Mouse (Mus musculus): Measurements from ENCODE around the gene Mid1. TPM values are rescaled to one million over a fixed set of nuclear protein-coding genes. Genes with fewer than 3 reads are reported as not detected.

Mid1 gene
- polyA plus RNA-seq, 1 experiment: 8.8 TPM

- DNase-seq: no peak
- WGBS: 83% methylated on average over 2 of the region's 2 CpGs
- Histone ChIP-seq H3K27ac (ENCODE audit: insufficient read depth, low read depth, low read length) (no peak overlapping the region), H3K4me3 (ENCODE audit: insufficient read depth, low read depth, low read length) (no peak overlapping the region), H3K4me1 (ENCODE audit: control insufficient read depth, insufficient read depth, low read length) (no peaks in the 10 kb centered on the region), H3K27me3 (replicated peaks; ENCODE audit: control insufficient read depth, insufficient read depth, low read length) (no peaks in the 10 kb centered on the region), H3K36me3 (ENCODE audit: control insufficient read depth, insufficient read depth, low read length) (no peaks in the 10 kb centered on the region)
- TF ChIP-seq POLR2A (IDR thresholded peaks at IDR 0.05; ENCODE audit: low read depth, low read length): no peak
Observed at GRCm38 (mm10) chrX:169704016-169704602, 19.1 kb downstream of the Mid1 start.

- Histone ChIP-seq H3K27me3 (replicated peaks; ENCODE audit: control insufficient read depth, insufficient read depth, low read length) (no peaks in the 10 kb centered on the region), H3K36me3 (ENCODE audit: control insufficient read depth, insufficient read depth, low read length) (no peaks in the 10 kb centered on the region), H3K27ac (ENCODE audit: insufficient read depth, low read depth, low read length) (no peak overlapping the region), H3K4me3 (ENCODE audit: insufficient read depth, low read depth, low read length) (no peak overlapping the region), H3K4me1 (ENCODE audit: control insufficient read depth, insufficient read depth, low read length) (no peaks in the 10 kb centered on the region)
- DNase-seq: no peak
- 95% methylated on average over 1 of the region's 1 CpGs for WGBS
- TF ChIP-seq POLR2A (IDR thresholded peaks at IDR 0.05; ENCODE audit: low read depth, low read length) (no peak), CTCF (conservative IDR thresholded peaks at IDR 0.05; ENCODE audit: insufficient read depth, insufficient read length, low read depth, low read length) (no peak)
Observed at GRCm38 (mm10) chrX:169723511-169723910, 38.5 kb downstream of the Mid1 start.

- H3K4me1 ChIP-seq (ENCODE audit: control insufficient read depth, insufficient read depth, low read length): no peaks in the 10 kb centered on the region
- no peaks in the 10 kb centered on the region for H3K36me3 ChIP-seq (ENCODE audit: control insufficient read depth, insufficient read depth, low read length)
- WGBS: 69% methylated on average over 3 of the region's 3 CpGs
- no peak overlapping the region for H3K27ac ChIP-seq (ENCODE audit: insufficient read depth, low read depth, low read length)
- H3K27me3 ChIP-seq (replicated peaks; ENCODE audit: control insufficient read depth, insufficient read depth, low read length): no peaks in the 10 kb centered on the region
- no peak for DNase-seq
- TF ChIP-seq CTCF (conservative IDR thresholded peaks at IDR 0.05; ENCODE audit: insufficient read depth, insufficient read length, low read depth, low read length) (no peak), POLR2A (IDR thresholded peaks at IDR 0.05; ENCODE audit: low read depth, low read length) (no peak)
- H3K4me3 ChIP-seq (ENCODE audit: insufficient read depth, low read depth, low read length): no peak overlapping the region
Observed at GRCm38 (mm10) chrX:169735387-169735969, 50.5 kb downstream of the Mid1 start.

DNA sequence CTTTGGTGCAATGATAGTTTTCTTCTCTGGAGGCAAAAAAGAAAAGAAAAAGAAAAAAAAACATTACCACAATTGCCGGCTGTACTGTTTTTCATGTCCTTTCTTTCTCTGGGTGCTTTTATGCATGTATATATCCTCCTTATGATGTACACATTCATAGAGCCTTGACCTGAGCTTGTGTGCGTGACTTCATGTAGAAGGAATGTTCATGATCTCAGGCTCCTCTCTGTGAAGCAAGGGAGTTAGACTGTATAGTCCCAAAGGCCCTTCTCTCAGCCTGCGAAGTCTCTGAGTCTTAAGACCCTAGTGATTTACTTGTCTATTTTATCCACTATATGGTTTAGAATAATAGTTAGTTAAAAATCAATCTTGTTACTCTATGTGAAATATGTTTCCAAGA, 73.0 kb downstream of the Mid1 start:
- Histone ChIP-seq H3K27me3 (replicated peaks; ENCODE audit: control insufficient read depth, insufficient read depth, low read length) (no peaks in the 10 kb centered on the region), H3K4me1 (ENCODE audit: control insufficient read depth, insufficient read depth, low read length) (no peaks in the 10 kb centered on the region), H3K36me3 (ENCODE audit: control insufficient read depth, insufficient read depth, low read length) (no peaks in the 10 kb centered on the region), H3K4me3 (ENCODE audit: insufficient read depth, low read depth, low read length) (no peak overlapping the region), H3K27ac (ENCODE audit: insufficient read depth, low read depth, low read length) (no peak overlapping the region)
- TF ChIP-seq POLR2A (IDR thresholded peaks at IDR 0.05; ENCODE audit: low read depth, low read length): no peak
- DNase-seq: no peak
- WGBS: 89% methylated on average over 3 of the region's 3 CpGs

DNA sequence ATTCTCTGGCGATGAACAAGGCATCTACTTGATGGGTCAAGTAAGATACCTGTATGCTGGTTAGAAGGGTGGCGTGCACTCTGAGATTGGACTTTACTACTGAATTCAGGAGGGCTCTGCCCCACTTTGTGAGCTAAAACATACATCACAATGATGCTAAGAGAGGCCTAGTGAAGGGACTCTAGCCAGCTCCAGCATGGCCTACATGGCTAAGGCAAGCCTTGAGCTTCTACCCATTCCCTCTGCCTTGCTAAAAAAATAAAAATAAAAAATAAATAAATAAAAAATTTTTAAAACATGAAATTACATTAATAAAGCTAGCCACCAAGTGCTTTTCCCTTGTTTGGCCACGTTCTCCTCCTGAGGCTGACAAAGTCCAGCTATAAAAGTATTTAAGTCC, 94.5 kb downstream of the Mid1 start, which contains the start of gene 4933400A11Rik:
TSS of gene 4933400A11Rik (minus strand) at position 101 of the 400 bp plus-strand sequence.
- H3K27ac ChIP-seq (ENCODE audit: insufficient read depth, low read depth, low read length): no peak within 1 kb of the TSS
- H3K36me3 ChIP-seq (ENCODE audit: control insufficient read depth, insufficient read depth, low read length): no peaks in the 10 kb centered on the region
- H3K27me3 ChIP-seq (replicated peaks; ENCODE audit: control insufficient read depth, insufficient read depth, low read length): no peaks in the 10 kb centered on the region
- 100% methylated on average over 3 of the region's 3 CpGs for WGBS
- H3K4me1 ChIP-seq (ENCODE audit: control insufficient read depth, insufficient read depth, low read length): no peaks in the 10 kb centered on the region
- no peak for DNase-seq
- no peak within 1 kb of the TSS for H3K4me3 ChIP-seq (ENCODE audit: insufficient read depth, low read depth, low read length)
- TF ChIP-seq CTCF (conservative IDR thresholded peaks at IDR 0.05; ENCODE audit: insufficient read depth, insufficient read length, low read depth, low read length) (no peak), POLR2A (IDR thresholded peaks at IDR 0.05; ENCODE audit: low read depth, low read length) (no peak)

- Histone ChIP-seq H3K27ac (ENCODE audit: insufficient read depth, low read depth, low read length) (no peak overlapping the region), H3K27me3 (replicated peaks; ENCODE audit: control insufficient read depth, insufficient read depth, low read length) (no peaks in the 10 kb centered on the region), H3K4me3 (ENCODE audit: insufficient read depth, low read depth, low read length) (no peak overlapping the region), H3K36me3 (ENCODE audit: control insufficient read depth, insufficient read depth, low read length) (no peaks in the 10 kb centered on the region), H3K4me1 (ENCODE audit: control insufficient read depth, insufficient read depth, low read length) (no peaks in the 10 kb centered on the region)
- 79% methylated on average over 5 of the region's 5 CpGs for WGBS
- DNase-seq: no peak
- TF ChIP-seq POLR2A (IDR thresholded peaks at IDR 0.05; ENCODE audit: low read depth, low read length) (no peak), CTCF (conservative IDR thresholded peaks at IDR 0.05; ENCODE audit: insufficient read depth, insufficient read length, low read depth, low read length) (no peak)
Observed at GRCm38 (mm10) chrX:169789702-169790101, 104.7 kb downstream of the Mid1 start.

DNA sequence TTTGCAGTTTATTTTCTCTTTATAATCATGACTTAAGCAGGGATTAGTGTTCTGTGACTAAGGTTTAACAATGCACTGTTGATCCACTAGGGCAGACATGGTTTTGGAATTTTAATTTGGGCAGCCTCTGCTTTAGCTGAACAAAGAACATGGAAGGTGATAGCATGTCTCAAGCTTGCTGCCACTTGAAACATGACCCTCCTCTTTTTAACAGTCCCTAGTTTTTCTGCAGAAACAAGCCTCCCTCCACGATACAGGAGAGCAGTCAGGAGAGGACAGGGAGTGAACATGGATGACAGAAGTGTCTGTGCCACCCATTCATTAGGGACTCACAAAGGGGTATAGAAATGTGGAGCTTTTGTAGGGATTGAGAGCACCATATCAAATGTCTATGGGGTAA, 107.9 kb downstream of the Mid1 start:
- Histone ChIP-seq H3K36me3 (ENCODE audit: control insufficient read depth, insufficient read depth, low read length) (no peaks in the 10 kb centered on the region), H3K27ac (ENCODE audit: insufficient read depth, low read depth, low read length) (no peak overlapping the region), H3K4me3 (ENCODE audit: insufficient read depth, low read depth, low read length) (no peak overlapping the region), H3K4me1 (ENCODE audit: control insufficient read depth, insufficient read depth, low read length) (no peaks in the 10 kb centered on the region), H3K27me3 (replicated peaks; ENCODE audit: control insufficient read depth, insufficient read depth, low read length) (no peaks in the 10 kb centered on the region)
- DNase-seq: no peak
- 83% methylated on average over 1 of the region's 1 CpGs for WGBS
- no peak for TF ChIP-seq CTCF (conservative IDR thresholded peaks at IDR 0.05; ENCODE audit: insufficient read depth, insufficient read length, low read depth, low read length)
- no peak for TF ChIP-seq POLR2A (IDR thresholded peaks at IDR 0.05; ENCODE audit: low read depth, low read length)

Data from kidney, adult 2 months (tissue).